Mouse (Mus musculus): ENCODE results near the gene Vezt. TPM values are rescaled to one million over a fixed set of nuclear protein-coding genes. Genes with fewer than 3 reads are reported as not detected.

The Vezt gene
- polyA plus RNA-seq, 1 experiment from 2014 or later = 70.2 TPM

DNA sequence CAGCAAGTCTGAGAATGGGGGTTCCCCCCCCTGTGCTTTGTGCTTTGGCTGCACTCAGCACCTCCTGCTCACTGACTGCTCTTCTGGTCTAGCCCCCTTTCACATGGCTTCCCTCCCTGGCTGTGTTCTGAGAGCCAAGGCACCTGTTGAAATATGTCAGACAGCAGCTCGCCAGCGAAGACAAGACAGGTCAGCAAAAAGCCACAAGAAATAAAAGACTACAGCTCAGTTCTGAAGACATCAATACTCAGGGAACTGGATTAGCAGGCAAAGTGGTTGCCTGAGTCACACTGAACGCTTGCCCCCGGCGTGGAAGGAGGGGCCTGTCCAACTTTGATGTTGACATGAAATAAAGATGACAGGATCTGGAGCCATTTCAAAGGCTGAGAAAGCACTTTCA lies 102.8 kb downstream of the Vezt start:
- Histone ChIP-seq H3K36me3 (ENCODE audit: control insufficient read depth, insufficient read depth, low read length) (no peaks in the 10 kb centered on the region), H3K4me2 (ENCODE audit: low read length) (no peak overlapping the region), H3K4me1 (ENCODE audit: control insufficient read depth, insufficient read depth, low read length) (no peaks in the 10 kb centered on the region; the same call in 1 of the 2 replicates), H3K27ac (ENCODE audit: low read depth, low read length) (no peak overlapping the region), H3K4me3 (ENCODE audit: low read depth, low read length) (no peak overlapping the region), H3K9me3 (replicated peaks; ENCODE audit: control insufficient read depth, low read length) (no peaks in the 10 kb centered on the region), H3K9ac (ENCODE audit: low read length) (no peak overlapping the region), H3K27me3 (replicated peaks; ENCODE audit: control insufficient read depth, insufficient read depth, low read length) (no peaks in the 10 kb centered on the region)
- DNase-seq (ENCODE audit: low spot score) = no peak
- 81% methylated on average over 5 of the region's 5 CpGs for WGBS
- ATAC-seq = no peak

DNA sequence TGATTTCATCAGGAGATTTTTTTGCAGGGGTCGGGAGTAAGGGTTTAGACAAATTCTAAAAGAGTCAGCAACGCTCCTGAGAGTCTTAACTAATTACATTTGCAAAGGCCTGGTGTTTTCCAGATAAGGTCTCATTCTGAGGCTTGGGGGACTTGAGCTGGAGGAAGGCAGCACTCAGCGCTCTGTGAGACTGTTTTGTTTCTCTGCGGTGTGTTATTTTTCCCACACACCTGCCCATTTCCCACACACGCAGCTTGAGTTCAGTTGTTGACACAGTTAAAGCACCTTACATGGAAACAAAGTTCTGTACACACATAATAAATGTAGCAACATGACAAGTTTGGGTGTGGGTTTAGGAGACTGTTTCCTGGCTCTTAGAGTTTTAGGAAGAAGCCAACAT lies 103.6 kb downstream of the Vezt start:
- H3K9me3 ChIP-seq (replicated peaks; ENCODE audit: control insufficient read depth, low read length) = no peaks in the 10 kb centered on the region
- H3K27ac ChIP-seq (ENCODE audit: low read depth, low read length) = no peak overlapping the region
- ATAC-seq = no peak
- H3K27me3 ChIP-seq (replicated peaks; ENCODE audit: control insufficient read depth, insufficient read depth, low read length) = no peaks in the 10 kb centered on the region
- DNase-seq (ENCODE audit: low spot score) = no peak
- no peaks in the 10 kb centered on the region; the same call in 1 of the 2 replicates for H3K4me1 ChIP-seq (ENCODE audit: control insufficient read depth, insufficient read depth, low read length)
- no peak overlapping the region for H3K9ac ChIP-seq (ENCODE audit: low read length)
- no peak overlapping the region for H3K4me3 ChIP-seq (ENCODE audit: low read depth, low read length)
- H3K4me2 ChIP-seq (ENCODE audit: low read length) = no peak overlapping the region
- 77% methylated on average over 5 of the region's 5 CpGs for WGBS
- no peaks in the 10 kb centered on the region for H3K36me3 ChIP-seq (ENCODE audit: control insufficient read depth, insufficient read depth, low read length)

DNA sequence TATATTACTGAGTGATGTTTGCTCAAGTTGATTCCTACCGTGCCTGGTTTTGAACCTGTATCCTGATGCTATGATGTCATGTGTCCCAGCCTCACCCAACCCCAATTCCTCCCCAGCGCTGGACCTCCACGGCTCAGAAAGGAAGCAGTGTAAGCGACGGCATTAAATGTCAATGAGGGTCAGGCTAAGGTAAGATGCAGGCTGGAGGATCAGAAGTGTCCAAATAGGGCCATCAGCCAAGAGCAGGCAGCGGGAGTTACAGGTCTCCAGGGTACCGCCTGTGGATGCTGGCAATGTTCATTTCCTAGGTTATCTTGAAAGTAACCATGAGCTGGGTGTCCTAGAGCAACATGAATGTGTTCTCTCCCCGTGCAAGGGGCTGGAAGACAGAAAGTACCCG lies 104.2 kb downstream of the Vezt start:
- no peak overlapping the region for H3K4me3 ChIP-seq (ENCODE audit: low read depth, low read length)
- H3K9me3 ChIP-seq (replicated peaks; ENCODE audit: control insufficient read depth, low read length) = no peaks in the 10 kb centered on the region
- no peaks in the 10 kb centered on the region; the same call in 1 of the 2 replicates for H3K4me1 ChIP-seq (ENCODE audit: control insufficient read depth, insufficient read depth, low read length)
- no peak overlapping the region for H3K27ac ChIP-seq (ENCODE audit: low read depth, low read length)
- no peak overlapping the region for H3K9ac ChIP-seq (ENCODE audit: low read length)
- ATAC-seq (no peak), DNase-seq (ENCODE audit: low spot score) (no peak)
- H3K36me3 ChIP-seq (ENCODE audit: control insufficient read depth, insufficient read depth, low read length) = no peaks in the 10 kb centered on the region
- WGBS = 84% methylated on average over 9 of the region's 9 CpGs
- H3K27me3 ChIP-seq (replicated peaks; ENCODE audit: control insufficient read depth, insufficient read depth, low read length) = no peaks in the 10 kb centered on the region
- no peak overlapping the region for H3K4me2 ChIP-seq (ENCODE audit: low read length)

- DNase-seq (ENCODE audit: low spot score) (no peak), ATAC-seq (no peak)
- H3K4me1 ChIP-seq (ENCODE audit: control insufficient read depth, insufficient read depth, low read length) = no peaks in the 10 kb centered on the region; the same call in 1 of the 2 replicates
- H3K27me3 ChIP-seq (replicated peaks; ENCODE audit: control insufficient read depth, insufficient read depth, low read length) = no peaks in the 10 kb centered on the region
- 81% methylated on average over 4 of the region's 4 CpGs for WGBS
- H3K4me2 ChIP-seq (ENCODE audit: low read length) = no peak overlapping the region
- no peaks in the 10 kb centered on the region for H3K9me3 ChIP-seq (replicated peaks; ENCODE audit: control insufficient read depth, low read length)
- H3K9ac ChIP-seq (ENCODE audit: low read length) = no peak overlapping the region
- H3K27ac ChIP-seq (ENCODE audit: low read depth, low read length) = no peak overlapping the region
- no peaks in the 10 kb centered on the region for H3K36me3 ChIP-seq (ENCODE audit: control insufficient read depth, insufficient read depth, low read length)
- H3K4me3 ChIP-seq (ENCODE audit: low read depth, low read length) = no peak overlapping the region
Observed at GRCm38 (mm10) chr10:93930236-93930824, 105.3 kb downstream of the Vezt start.

- DNase-seq (ENCODE audit: low spot score) = no peak
- H3K4me3 ChIP-seq (ENCODE audit: low read depth, low read length) = no peak overlapping the region
- ATAC-seq = no peak
- no peak overlapping the region for H3K4me2 ChIP-seq (ENCODE audit: low read length)
- no peak overlapping the region for H3K27ac ChIP-seq (ENCODE audit: low read depth, low read length)
- H3K36me3 ChIP-seq (ENCODE audit: control insufficient read depth, insufficient read depth, low read length) = no peaks in the 10 kb centered on the region
- 81% methylated on average over 5 of the region's 5 CpGs for WGBS
- H3K4me1 ChIP-seq (ENCODE audit: control insufficient read depth, insufficient read depth, low read length) = no peaks in the 10 kb centered on the region
- H3K9me3 ChIP-seq (replicated peaks; ENCODE audit: control insufficient read depth, low read length) = no peaks in the 10 kb centered on the region
- H3K9ac ChIP-seq (ENCODE audit: low read length) = no peak overlapping the region
- H3K27me3 ChIP-seq (replicated peaks; ENCODE audit: control insufficient read depth, insufficient read depth, low read length) = no peaks in the 10 kb centered on the region
Observed at GRCm38 (mm10) chr10:93924666-93925065, 111.0 kb downstream of the Vezt start.

DNA sequence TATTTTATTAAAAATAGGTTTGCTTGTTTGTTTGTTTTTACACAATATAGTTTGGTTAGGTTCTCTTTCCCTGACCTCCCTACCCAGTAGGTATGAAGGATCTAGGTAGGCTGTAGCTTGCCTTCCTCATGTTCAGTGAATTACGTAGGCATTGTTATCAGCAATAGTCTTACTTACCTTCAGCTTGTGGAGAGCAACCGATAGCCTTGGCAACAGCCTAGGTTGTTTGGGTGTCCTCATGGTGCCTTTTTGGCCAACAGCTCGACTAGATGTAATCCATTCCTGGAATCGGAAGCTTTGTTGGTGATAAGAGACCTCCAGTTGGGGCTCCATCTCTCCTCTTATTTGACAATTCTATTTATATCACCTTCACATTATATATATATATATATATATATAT lies 114.5 kb downstream of the Vezt start:
- no peak overlapping the region for H3K4me3 ChIP-seq (ENCODE audit: low read depth, low read length)
- H3K36me3 ChIP-seq (ENCODE audit: control insufficient read depth, insufficient read depth, low read length) = no peaks in the 10 kb centered on the region
- no peak for ATAC-seq
- H3K4me1 ChIP-seq (ENCODE audit: control insufficient read depth, insufficient read depth, low read length) = peaks cover under 1% of the 10 kb centered on the region; the same call in 1 of the 2 replicates
- no peak overlapping the region for H3K4me2 ChIP-seq (ENCODE audit: low read length)
- H3K9me3 ChIP-seq (replicated peaks; ENCODE audit: control insufficient read depth, low read length) = no peaks in the 10 kb centered on the region
- no peaks in the 10 kb centered on the region for H3K27me3 ChIP-seq (replicated peaks; ENCODE audit: control insufficient read depth, insufficient read depth, low read length)
- WGBS = 96% methylated on average over 4 of the region's 4 CpGs
- H3K27ac ChIP-seq (ENCODE audit: low read depth, low read length) = no peak overlapping the region
- no peak overlapping the region for H3K9ac ChIP-seq (ENCODE audit: low read length)
- DNase-seq (ENCODE audit: low spot score) = no peak

- Histone ChIP-seq H3K4me2 (ENCODE audit: low read length) (no peak overlapping the region), H3K4me3 (ENCODE audit: low read depth, low read length) (no peak overlapping the region), H3K27me3 (replicated peaks; ENCODE audit: control insufficient read depth, insufficient read depth, low read length) (no peaks in the 10 kb centered on the region), H3K9me3 (replicated peaks; ENCODE audit: control insufficient read depth, low read length) (no peaks in the 10 kb centered on the region), H3K4me1 (ENCODE audit: control insufficient read depth, insufficient read depth, low read length) (peaks cover 9% of the 10 kb centered on the region), H3K27ac (ENCODE audit: low read depth, low read length) (no peak overlapping the region), H3K9ac (ENCODE audit: low read length) (no peak overlapping the region), H3K36me3 (ENCODE audit: control insufficient read depth, insufficient read depth, low read length) (no peaks in the 10 kb centered on the region)
- DNase-seq (ENCODE audit: low spot score) (peak; percentile 73), ATAC-seq (peak; percentile 29; the same call in 1 of the 2 replicates)
- WGBS = 75% methylated on average over 13 of the region's 13 CpGs
Observed at GRCm38 (mm10) chr10:93919227-93919626, 116.4 kb downstream of the Vezt start.

- Histone ChIP-seq H3K36me3 (ENCODE audit: control insufficient read depth, insufficient read depth, low read length) (no peaks in the 10 kb centered on the region), H3K4me2 (ENCODE audit: low read length) (no peak overlapping the region), H3K4me1 (ENCODE audit: control insufficient read depth, insufficient read depth, low read length) (peaks cover 9% of the 10 kb centered on the region), H3K27me3 (replicated peaks; ENCODE audit: control insufficient read depth, insufficient read depth, low read length) (no peaks in the 10 kb centered on the region), H3K9me3 (replicated peaks; ENCODE audit: control insufficient read depth, low read length) (no peaks in the 10 kb centered on the region), H3K9ac (ENCODE audit: low read length) (no peak overlapping the region), H3K27ac (ENCODE audit: low read depth, low read length) (no peak overlapping the region), H3K4me3 (ENCODE audit: low read depth, low read length) (no peak overlapping the region)
- peak; percentile 47 for DNase-seq (ENCODE audit: low spot score)
- WGBS = 34% methylated on average over 6 of the region's 6 CpGs
- no peak for ATAC-seq
Observed at GRCm38 (mm10) chr10:93918701-93919100, 116.9 kb downstream of the Vezt start.

DNA sequence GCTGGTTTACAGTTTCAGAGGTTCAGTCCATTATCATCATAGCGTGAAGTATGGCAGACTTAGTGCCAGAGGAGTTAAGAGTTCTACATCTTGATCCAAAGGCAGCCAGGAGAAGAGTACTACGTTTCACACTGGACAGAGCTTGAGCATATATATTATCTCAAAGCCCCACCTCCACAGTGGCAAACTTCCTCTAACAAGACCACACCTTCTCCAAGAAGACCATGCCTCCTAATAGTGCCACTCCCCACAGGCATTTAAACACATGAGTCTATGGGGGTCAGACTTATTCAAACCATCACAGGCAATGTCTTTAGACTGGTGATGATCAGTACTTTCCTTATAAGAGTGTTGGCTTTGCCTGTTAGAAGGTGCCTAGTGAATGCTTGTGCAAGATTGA lies 117.5 kb downstream of the Vezt start:
- Histone ChIP-seq H3K9ac (ENCODE audit: low read length) (no peak overlapping the region), H3K4me2 (ENCODE audit: low read length) (no peak overlapping the region), H3K4me3 (ENCODE audit: low read depth, low read length) (no peak overlapping the region), H3K36me3 (ENCODE audit: control insufficient read depth, insufficient read depth, low read length) (no peaks in the 10 kb centered on the region), H3K27me3 (replicated peaks; ENCODE audit: control insufficient read depth, insufficient read depth, low read length) (no peaks in the 10 kb centered on the region), H3K9me3 (replicated peaks; ENCODE audit: control insufficient read depth, low read length) (no peaks in the 10 kb centered on the region), H3K27ac (ENCODE audit: low read depth, low read length) (no peak overlapping the region), H3K4me1 (ENCODE audit: control insufficient read depth, insufficient read depth, low read length) (peaks cover 9% of the 10 kb centered on the region)
- 91% methylated on average over 2 of the region's 2 CpGs for WGBS
- DNase-seq (ENCODE audit: low spot score) (no peak), ATAC-seq (no peak)
